Mouse (Mus musculus): ENCODE results near the gene Csrnp1. TPM values are rescaled to one million over a fixed set of nuclear protein-coding genes. Genes with fewer than 3 reads are reported as not detected.

Csrnp1 gene
- polyA plus RNA-seq, 1 experiment from 2014 or later = 2.2 TPM

GRCm38 (mm10) chr9:119999636-120000035 lies 15.2 kb upstream of the Csrnp1 start:
- Histone ChIP-seq H3K27me3 (no peaks in the 10 kb centered on the region), H3K4me3 (replicated peaks) (no peak overlapping the region), H3K9ac (no peak overlapping the region), H3K9me3 (no peaks in the 10 kb centered on the region), H3K4me1 (peaks cover 17% of the 10 kb centered on the region), H3K27ac (no peak overlapping the region), H3K4me2 (no peak overlapping the region), H3K36me3 (replicated peaks) (no peaks in the 10 kb centered on the region)
- WGBS = 79% methylated on average over 6 of the region's 6 CpGs
- ATAC-seq (ENCODE audit: low FRiP score) = no peak

- WGBS = 81% methylated on average over 1 of the region's 1 CpGs
- no peak for ATAC-seq (ENCODE audit: low FRiP score)
Measured at GRCm38 (mm10) chr9:119998776-119999175, 14.3 kb upstream of the Csrnp1 start.

GRCm38 (mm10) chr9:119996080-119996479 lies 11.6 kb upstream of the Csrnp1 start:
- Histone ChIP-seq H3K36me3 (replicated peaks) (no peaks in the 10 kb centered on the region), H3K9ac (no peak overlapping the region), H3K27ac (no peak overlapping the region), H3K27me3 (peaks cover 11% of the 10 kb centered on the region), H3K4me2 (no peak overlapping the region), H3K4me3 (replicated peaks) (no peak overlapping the region), H3K9me3 (no peaks in the 10 kb centered on the region), H3K4me1 (0 out of 2 replicates have a peak, but pooled peaks cover 2% of the 10 kb centered on the region)
- no peak for ATAC-seq (ENCODE audit: low FRiP score)
- WGBS = 81% methylated on average over 4 of the region's 4 CpGs

More at GRCm38 (mm10) chr9:119998776-119999175, 14.3 kb upstream of the Csrnp1 start:
- Histone ChIP-seq H3K9me3 (no peaks in the 10 kb centered on the region), H3K9ac (no peak overlapping the region), H3K27ac (no peak overlapping the region), H3K4me3 (replicated peaks) (no peak overlapping the region), H3K36me3 (replicated peaks) (no peaks in the 10 kb centered on the region), H3K27me3 (no peaks in the 10 kb centered on the region), H3K4me1 (peaks cover 11% of the 10 kb centered on the region), H3K4me2 (no peak overlapping the region)

GRCm38 (mm10) chr9:119994207-119994606 lies 9.7 kb upstream of the Csrnp1 start:
- Histone ChIP-seq H3K4me2 (no peak overlapping the region), H3K9me3 (no peaks in the 10 kb centered on the region), H3K4me1 (0 out of 2 replicates have a peak, but pooled peaks cover 2% of the 10 kb centered on the region), H3K9ac (no peak overlapping the region), H3K4me3 (replicated peaks) (no peak overlapping the region), H3K27me3 (peaks cover 11% of the 10 kb centered on the region), H3K27ac (no peak overlapping the region), H3K36me3 (replicated peaks) (no peaks in the 10 kb centered on the region)
- WGBS = 83% methylated on average over 7 of the region's 7 CpGs
- no peak for ATAC-seq (ENCODE audit: low FRiP score)

- Histone ChIP-seq H3K4me1 (0 out of 2 replicates have a peak, but pooled peaks cover 2% of the 10 kb centered on the region), H3K9me3 (no peaks in the 10 kb centered on the region), H3K36me3 (replicated peaks) (no peaks in the 10 kb centered on the region), H3K9ac (no peak overlapping the region), H3K4me3 (replicated peaks) (no peak overlapping the region), H3K27me3 (peaks cover 11% of the 10 kb centered on the region), H3K4me2 (no peak overlapping the region), H3K27ac (no peak overlapping the region)
- no peak for ATAC-seq (ENCODE audit: low FRiP score)
- 76% methylated on average over 10 of the region's 10 CpGs for WGBS
Measured at GRCm38 (mm10) chr9:119993092-119993844, 8.8 kb upstream of the Csrnp1 start.

GRCm38 (mm10) chr9:119991310-119991709 lies 6.9 kb upstream of the Csrnp1 start:
- no peak overlapping the region for H3K4me3 ChIP-seq (replicated peaks)
- 16% methylated on average over 5 of the region's 5 CpGs for WGBS
- H3K9me3 ChIP-seq = no peaks in the 10 kb centered on the region
- no peak for ATAC-seq (ENCODE audit: low FRiP score)
- no peak overlapping the region for H3K9ac ChIP-seq
- H3K36me3 ChIP-seq (replicated peaks) = no peaks in the 10 kb centered on the region
- 0 out of 2 replicates have a peak, but pooled peaks cover 2% of the 10 kb centered on the region for H3K4me1 ChIP-seq
- peaks cover 15% of the 10 kb centered on the region for H3K27me3 ChIP-seq
- H3K4me2 ChIP-seq = no peak overlapping the region
- no peak overlapping the region for H3K27ac ChIP-seq

GRCm38 (mm10) chr9:119988304-119988703 lies 3.8 kb upstream of the Csrnp1 start:
- WGBS = 48% methylated on average over 7 of the region's 7 CpGs
- no peak overlapping the region for H3K9ac ChIP-seq

GRCm38 (mm10) chr9:119985881-119986574 lies 1.6 kb upstream of the Csrnp1 start:
- no peak overlapping the region for H3K27ac ChIP-seq
- H3K36me3 ChIP-seq (replicated peaks) = no peaks in the 10 kb centered on the region
- WGBS = 87% methylated on average over 10 of the region's 10 CpGs
- peaks cover 32% of the 10 kb centered on the region for H3K27me3 ChIP-seq
- ATAC-seq (ENCODE audit: low FRiP score) = no peak
- no peaks in the 10 kb centered on the region for H3K9me3 ChIP-seq
- H3K4me2 ChIP-seq = no peak overlapping the region
- no peak overlapping the region for H3K9ac ChIP-seq
- no peak overlapping the region for H3K4me3 ChIP-seq (replicated peaks)
- H3K4me1 ChIP-seq = peaks cover 37% of the 10 kb centered on the region

More at GRCm38 (mm10) chr9:119988304-119988703, 3.8 kb upstream of the Csrnp1 start:
- peaks cover 15% of the 10 kb centered on the region for H3K4me1 ChIP-seq
- no peak overlapping the region for H3K4me2 ChIP-seq
- no peaks in the 10 kb centered on the region for H3K9me3 ChIP-seq
- H3K4me3 ChIP-seq (replicated peaks) = no peak overlapping the region
- H3K36me3 ChIP-seq (replicated peaks) = no peaks in the 10 kb centered on the region
- H3K27ac ChIP-seq = no peak overlapping the region
- ATAC-seq (ENCODE audit: low FRiP score) = no peak
- peaks cover 31% of the 10 kb centered on the region for H3K27me3 ChIP-seq

GRCm38 (mm10) chr9:119983585-119984535 lies 598 bp downstream of the Csrnp1 start:
- Histone ChIP-seq H3K4me3 (replicated peaks) (peak overlapping the region; percentile 59), H3K27me3 (peaks cover 32% of the 10 kb centered on the region), H3K36me3 (replicated peaks) (no peaks in the 10 kb centered on the region), H3K9me3 (no peaks in the 10 kb centered on the region), H3K27ac (0 out of 2 replicates have a peak overlapping the region, but pooled peaks have one; percentile 25), H3K9ac (peak overlapping the region; percentile 57), H3K4me2 (peak overlapping the region; percentile 87), H3K4me1 (peaks cover 47% of the 10 kb centered on the region)
- ATAC-seq (ENCODE audit: low FRiP score) = peak; percentile 84
- WGBS = under 1% methylated on average over 79 of the region's 79 CpGs

GRCm38 (mm10) chr9:119982956-119983551 lies 1.4 kb downstream of the Csrnp1 start:
- no peak overlapping the region for H3K27ac ChIP-seq
- H3K27me3 ChIP-seq = peaks cover 32% of the 10 kb centered on the region
- WGBS = 0% methylated on average over 44 of the region's 48 CpGs
- peak overlapping the region; percentile 57 for H3K9ac ChIP-seq
- peak overlapping the region; percentile 87 for H3K4me2 ChIP-seq
- no peaks in the 10 kb centered on the region for H3K9me3 ChIP-seq
- ATAC-seq (ENCODE audit: low FRiP score) = no peak
- peaks cover 54% of the 10 kb centered on the region for H3K4me1 ChIP-seq
- H3K36me3 ChIP-seq (replicated peaks) = no peaks in the 10 kb centered on the region
- peak overlapping the region; percentile 59 for H3K4me3 ChIP-seq (replicated peaks)

- Histone ChIP-seq H3K9ac (no peak overlapping the region), H3K4me1 (peaks cover 61% of the 10 kb centered on the region), H3K9me3 (no peaks in the 10 kb centered on the region), H3K36me3 (replicated peaks) (no peaks in the 10 kb centered on the region), H3K4me3 (replicated peaks) (peak overlapping the region; percentile 59), H3K27me3 (peaks cover 32% of the 10 kb centered on the region), H3K27ac (0 out of 2 replicates have a peak overlapping the region, but pooled peaks have one; percentile 25), H3K4me2 (peak overlapping the region; percentile 87)
- peak; percentile 22 for ATAC-seq (ENCODE audit: low FRiP score)
- 4% methylated on average over 11 of the region's 11 CpGs for WGBS
Measured at GRCm38 (mm10) chr9:119982241-119982811, 2.1 kb downstream of the Csrnp1 start.

Measured in forebrain, embryonic 12.5 days (tissue).